Mouse (Mus musculus): Measurements from ENCODE around the gene Ranbp1. TPM values are rescaled to one million over a fixed set of nuclear protein-coding genes. Genes with fewer than 3 reads are reported as not detected.

The Ranbp1 gene
- total and polyA plus RNA-seq, 3 experiments, result 431 to 1,262 (median 543) TPM

DNA sequence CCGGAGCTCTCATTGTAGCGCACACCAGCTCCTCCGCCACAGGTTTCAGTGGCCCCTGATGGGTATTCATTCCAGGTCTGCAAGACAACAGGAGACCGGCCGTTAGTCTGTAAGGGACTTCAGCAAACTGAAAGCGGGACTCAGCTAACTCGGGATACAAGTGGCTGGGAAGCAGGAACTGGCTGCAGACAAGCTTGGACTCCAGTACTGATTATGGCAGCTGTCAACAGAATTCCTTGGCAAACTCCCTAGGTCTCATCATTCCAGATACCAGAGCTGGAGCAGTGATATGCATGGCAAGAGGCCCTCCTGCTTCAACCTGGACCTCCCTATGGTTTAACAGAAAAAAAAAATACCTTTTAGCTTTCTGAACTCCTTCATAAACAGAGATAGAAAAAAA, 33.7 kb downstream of the Ranbp1 start:
- Histone ChIP-seq H3K4me1 (ENCODE audit: insufficient read depth, low read depth, low read length) (peaks cover 6% of the 10 kb centered on the region), H3K9me3 (replicated peaks) (no peaks in the 10 kb centered on the region), H3K4me3 (ENCODE audit: low read depth, low read length) (no peak overlapping the region), H3K27me3 (ENCODE audit: insufficient read depth, low read length) (peaks cover 58% of the 10 kb centered on the region), H3K36me3 (replicated peaks) (no peaks in the 10 kb centered on the region)
- DNase-seq (ENCODE audit: low spot score), result no peak
- no peak for TF ChIP-seq CTCF (IDR thresholded peaks at IDR 0.05; ENCODE audit: low read depth, low read length)
- TF ChIP-seq GATA1 (IDR thresholded peaks at IDR 0.05; ENCODE audit: borderline replicate concordance, low read length), result no peak
- TF ChIP-seq GATA2 (IDR thresholded peaks at IDR 0.05; ENCODE audit: borderline replicate concordance, low read depth, low read length), result no peak
- TF ChIP-seq POLR2AphosphoS5 (IDR thresholded peaks at IDR 0.05; ENCODE audit: insufficient replicate concordance, low read depth, low read length), result no peak
- TF ChIP-seq TAL1 (conservative IDR thresholded peaks at IDR 0.05; ENCODE audit: low read depth, low read length), result no peak
- no peak for ATAC-seq (ENCODE audit: extremely low read depth, insufficient number of reproducible peaks, low FRiP score, poor library complexity, severe bottlenecking)

GRCm38 (mm10) chr16:18213689-18214088, 34.8 kb downstream of the Ranbp1 start:
- TF ChIP-seq TAL1 (conservative IDR thresholded peaks at IDR 0.05; ENCODE audit: low read depth, low read length), result no peak
- TF ChIP-seq CTCF (IDR thresholded peaks at IDR 0.05; ENCODE audit: low read depth, low read length), result no peak
- TF ChIP-seq GATA2 (IDR thresholded peaks at IDR 0.05; ENCODE audit: borderline replicate concordance, low read depth, low read length), result no peak
- no peak for TF ChIP-seq POLR2AphosphoS5 (IDR thresholded peaks at IDR 0.05; ENCODE audit: insufficient replicate concordance, low read depth, low read length)
- no peak for TF ChIP-seq GATA1 (IDR thresholded peaks at IDR 0.05; ENCODE audit: borderline replicate concordance, low read length)
- Histone ChIP-seq H3K27me3 (ENCODE audit: insufficient read depth, low read length) (peaks cover 51% of the 10 kb centered on the region), H3K4me1 (ENCODE audit: insufficient read depth, low read depth, low read length) (peaks cover 6% of the 10 kb centered on the region), H3K4me3 (ENCODE audit: low read depth, low read length) (no peak overlapping the region), H3K36me3 (replicated peaks) (no peaks in the 10 kb centered on the region), H3K9me3 (replicated peaks) (no peaks in the 10 kb centered on the region)
- no peak for DNase-seq (ENCODE audit: low spot score)
- ATAC-seq (ENCODE audit: extremely low read depth, insufficient number of reproducible peaks, low FRiP score, poor library complexity, severe bottlenecking), result no peak

DNA sequence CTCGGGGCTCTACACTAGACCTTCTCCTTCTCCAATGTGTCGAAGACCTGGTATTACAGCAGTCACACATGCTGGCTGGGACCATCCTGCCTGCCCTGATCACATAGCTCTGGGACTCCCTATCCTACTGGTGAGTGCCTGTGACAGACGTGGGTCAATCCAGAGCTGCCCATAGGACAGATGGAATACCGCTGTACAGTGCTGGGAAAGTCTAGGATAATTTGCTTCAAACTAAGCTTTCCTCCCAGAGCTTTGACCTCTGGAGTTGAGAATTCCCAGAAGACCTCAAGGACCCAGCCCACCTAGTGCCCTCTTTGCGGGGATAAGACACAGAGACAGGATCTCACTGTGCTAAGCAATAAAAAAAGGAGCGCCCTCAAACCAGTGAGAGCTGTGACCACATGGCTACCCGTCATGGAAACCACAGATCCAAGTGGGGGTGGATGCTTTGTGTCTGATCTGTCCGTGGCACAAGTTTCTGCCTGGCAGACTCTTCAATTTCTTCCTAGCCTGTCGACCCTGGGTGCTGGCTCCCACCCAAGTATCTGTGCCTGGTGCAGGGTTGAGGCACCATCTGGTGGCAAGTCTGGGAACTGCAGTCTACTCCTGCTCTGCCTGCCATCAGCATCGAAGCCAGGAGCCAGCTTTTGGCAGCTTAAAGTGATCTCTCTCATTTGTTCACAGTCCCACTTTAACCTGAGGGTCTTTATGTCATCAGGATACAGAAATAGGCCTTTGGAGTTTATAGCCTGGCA, 36.9 kb downstream of the Ranbp1 start:
- DNase-seq (ENCODE audit: low spot score) (peak; percentile 65), ATAC-seq (ENCODE audit: extremely low read depth, insufficient number of reproducible peaks, low FRiP score, poor library complexity, severe bottlenecking) (no peak)
- TF ChIP-seq CTCF (IDR thresholded peaks at IDR 0.05; ENCODE audit: low read depth, low read length) (peak; percentile 95), GATA2 (IDR thresholded peaks at IDR 0.05; ENCODE audit: borderline replicate concordance, low read depth, low read length) (no peak)
- H3K4me3 ChIP-seq (ENCODE audit: low read depth, low read length), result no peak overlapping the region
- H3K9me3 ChIP-seq (replicated peaks), result no peaks in the 10 kb centered on the region
- H3K4me1 ChIP-seq (ENCODE audit: insufficient read depth, low read depth, low read length), result peaks cover 6% of the 10 kb centered on the region
- H3K27me3 ChIP-seq (ENCODE audit: insufficient read depth, low read length), result peaks cover 50% of the 10 kb centered on the region
- H3K36me3 ChIP-seq (replicated peaks), result no peaks in the 10 kb centered on the region

DNA sequence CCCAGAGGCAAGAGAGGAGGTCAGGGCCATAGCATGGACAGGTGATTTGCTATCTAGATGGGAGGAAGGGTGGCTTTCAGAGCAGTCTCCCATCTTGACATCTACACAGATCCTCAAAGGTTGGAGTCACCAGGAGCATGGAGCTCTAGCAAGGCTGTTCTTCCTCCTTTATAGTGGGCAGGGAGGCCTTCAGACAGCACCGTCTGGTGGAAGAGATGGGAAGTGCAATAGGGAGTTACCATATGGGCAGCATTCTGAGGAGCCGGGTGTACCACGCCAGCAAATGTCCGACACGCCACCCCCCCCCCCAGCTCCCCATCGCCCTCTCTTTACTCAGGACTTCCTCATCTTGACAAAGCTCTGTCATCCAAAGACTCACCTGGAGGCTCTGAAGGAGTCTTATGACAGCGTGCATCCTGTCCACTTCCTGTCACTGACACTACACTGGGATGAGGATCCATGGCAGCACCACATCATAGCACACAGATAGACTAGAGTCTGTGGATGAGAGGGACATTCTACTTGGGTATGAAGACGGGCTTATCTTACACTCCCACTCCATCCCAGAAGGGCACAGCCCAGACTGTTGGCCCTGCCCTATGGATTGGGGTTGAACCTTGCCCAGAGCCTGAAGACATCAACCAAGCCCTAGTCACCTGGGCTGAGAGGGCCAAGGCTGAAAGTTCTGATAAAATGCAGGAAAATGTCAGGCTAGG, 37.7 kb downstream of the Ranbp1 start:
- TF ChIP-seq GATA2 (IDR thresholded peaks at IDR 0.05; ENCODE audit: borderline replicate concordance, low read depth, low read length), result no peak
- TF ChIP-seq TAL1 (conservative IDR thresholded peaks at IDR 0.05; ENCODE audit: low read depth, low read length), result no peak
- TF ChIP-seq GATA1 (IDR thresholded peaks at IDR 0.05; ENCODE audit: borderline replicate concordance, low read length), result no peak
- TF ChIP-seq CTCF (IDR thresholded peaks at IDR 0.05; ENCODE audit: low read depth, low read length), result peak; percentile 91
- Histone ChIP-seq H3K36me3 (replicated peaks) (no peaks in the 10 kb centered on the region), H3K27me3 (ENCODE audit: insufficient read depth, low read length) (peaks cover 49% of the 10 kb centered on the region), H3K4me3 (ENCODE audit: low read depth, low read length) (no peak overlapping the region), H3K4me1 (ENCODE audit: insufficient read depth, low read depth, low read length) (peaks cover 6% of the 10 kb centered on the region), H3K9me3 (replicated peaks) (no peaks in the 10 kb centered on the region)
- peak; percentile 31 for DNase-seq (ENCODE audit: low spot score)
- no peak for ATAC-seq (ENCODE audit: extremely low read depth, insufficient number of reproducible peaks, low FRiP score, poor library complexity, severe bottlenecking)

DNA sequence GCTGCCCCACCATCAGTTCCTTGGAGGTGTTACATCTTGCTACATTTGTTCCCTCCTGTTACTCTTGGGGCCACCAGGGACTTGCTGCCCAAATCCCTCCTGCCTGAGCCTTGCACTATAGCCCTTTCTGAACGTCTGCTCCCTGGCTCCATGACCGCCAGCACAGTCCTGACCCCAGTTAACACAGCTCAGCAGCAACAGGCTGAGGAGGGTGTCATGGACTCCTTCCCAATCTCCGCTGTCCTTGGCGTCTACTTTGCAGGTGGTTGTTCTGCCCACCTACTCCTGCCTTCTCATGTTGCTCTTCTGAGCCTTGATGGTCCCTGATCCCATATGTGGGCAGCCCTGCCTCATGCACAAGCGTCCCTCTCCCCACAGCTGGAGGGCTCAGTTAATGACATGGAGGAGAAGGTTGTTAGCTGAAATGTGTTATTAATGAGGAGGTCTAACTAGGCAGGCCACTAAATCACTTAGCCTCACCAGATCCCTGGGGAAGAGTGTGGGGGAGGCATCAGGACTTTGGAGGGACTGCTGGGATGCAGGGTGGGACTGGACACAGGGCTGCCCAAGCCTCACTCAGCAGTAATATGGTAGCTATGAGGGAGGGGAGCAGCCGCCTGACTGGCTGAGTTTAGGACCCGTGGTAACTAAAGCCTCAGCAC, 45.0 kb downstream of the Ranbp1 start:
- H3K36me3 ChIP-seq (replicated peaks), result no peaks in the 10 kb centered on the region
- no peak for DNase-seq (ENCODE audit: low spot score)
- H3K9me3 ChIP-seq (replicated peaks), result no peaks in the 10 kb centered on the region
- peaks cover 45% of the 10 kb centered on the region for H3K27me3 ChIP-seq (ENCODE audit: insufficient read depth, low read length)
- H3K4me1 ChIP-seq (ENCODE audit: insufficient read depth, low read depth, low read length), result no peaks in the 10 kb centered on the region
- no peak for ATAC-seq (ENCODE audit: extremely low read depth, insufficient number of reproducible peaks, low FRiP score, poor library complexity, severe bottlenecking)
- H3K4me3 ChIP-seq (ENCODE audit: low read depth, low read length), result no peak overlapping the region
- TF ChIP-seq CTCF (IDR thresholded peaks at IDR 0.05; ENCODE audit: low read depth, low read length) (no peak), GATA2 (IDR thresholded peaks at IDR 0.05; ENCODE audit: borderline replicate concordance, low read depth, low read length) (no peak), TAL1 (conservative IDR thresholded peaks at IDR 0.05; ENCODE audit: low read depth, low read length) (no peak), GATA1 (IDR thresholded peaks at IDR 0.05; ENCODE audit: borderline replicate concordance, low read length) (no peak), POLR2AphosphoS5 (IDR thresholded peaks at IDR 0.05; ENCODE audit: insufficient replicate concordance, low read depth, low read length) (no peak)

DNA sequence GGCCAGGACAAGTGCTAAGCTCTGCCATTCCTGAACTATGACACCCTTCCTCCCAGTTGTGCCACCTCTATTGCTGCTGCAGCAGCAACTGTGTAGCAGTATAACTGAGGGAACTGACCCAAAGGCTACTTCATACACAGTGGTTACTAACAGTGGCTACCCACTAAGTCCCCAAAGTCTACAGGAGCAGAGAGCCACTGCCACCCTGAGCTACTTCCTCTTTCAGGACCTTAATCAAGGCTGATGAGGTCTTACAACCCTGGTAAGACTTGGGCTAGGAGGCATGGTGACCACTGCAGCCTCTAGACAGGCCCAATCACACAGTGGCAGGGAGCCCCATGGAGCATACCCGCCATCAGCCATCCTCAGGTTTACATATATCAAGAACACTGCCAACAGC, 46.5 kb downstream of the Ranbp1 start:
- DNase-seq (ENCODE audit: low spot score), result no peak

More for the DNA sequence above, 46.5 kb downstream of the Ranbp1 start:
- Histone ChIP-seq H3K4me1 (ENCODE audit: insufficient read depth, low read depth, low read length) (no peaks in the 10 kb centered on the region), H3K4me3 (ENCODE audit: low read depth, low read length) (no peak overlapping the region), H3K36me3 (replicated peaks) (no peaks in the 10 kb centered on the region), H3K9me3 (replicated peaks) (no peaks in the 10 kb centered on the region), H3K27me3 (ENCODE audit: insufficient read depth, low read length) (peaks cover 45% of the 10 kb centered on the region)
- TF ChIP-seq CTCF (IDR thresholded peaks at IDR 0.05; ENCODE audit: low read depth, low read length) (no peak), GATA2 (IDR thresholded peaks at IDR 0.05; ENCODE audit: borderline replicate concordance, low read depth, low read length) (no peak), GATA1 (IDR thresholded peaks at IDR 0.05; ENCODE audit: borderline replicate concordance, low read length) (no peak), POLR2AphosphoS5 (IDR thresholded peaks at IDR 0.05; ENCODE audit: insufficient replicate concordance, low read depth, low read length) (no peak), TAL1 (conservative IDR thresholded peaks at IDR 0.05; ENCODE audit: low read depth, low read length) (no peak)
- no peak for ATAC-seq (ENCODE audit: extremely low read depth, insufficient number of reproducible peaks, low FRiP score, poor library complexity, severe bottlenecking)

All from G1E (cell line).